Mouse (Mus musculus) cortical plate, adult 2 months (tissue): ENCODE data around the gene Pik3r1. TPM values are rescaled to one million over a fixed set of nuclear protein-coding genes. Genes with fewer than 3 reads are reported as not detected.

ENCODE experiments used
- H3K27ac ChIP-seq: fragments of 200-500 bp; 2 replicates; pipeline ENCODE4 v1.5.1; 2012; ENCODE audit warnings: low read length, control low read depth, inconsistent platforms; ENCODE audit not compliant: insufficient read depth
- H3K4me1 ChIP-seq: fragments of 200-500 bp; 2 replicates; pipeline ENCODE4 v1.6.1; 2011; ENCODE audit warnings: low read length; ENCODE audit not compliant: control insufficient read depth, insufficient read depth
- H3K4me3 ChIP-seq: fragments of 200-500 bp; 2 replicates; pipeline ENCODE4 v1.5.1; 2011; ENCODE audit warnings: mild to moderate bottlenecking, low read length, control low read depth; ENCODE audit not compliant: insufficient read depth
- CTCF ChIP-seq: fragments of 200-500 bp; IDR thresholded peaks from 2 replicates; pipeline ENCODE4 v1.5.1; 2011; ENCODE audit warnings: mild to moderate bottlenecking, control low read depth, low read length; ENCODE audit not compliant: insufficient read depth; ENCODE audit errors: extremely low read depth
- POLR2A ChIP-seq: fragments of 200-500 bp; IDR thresholded peaks from 2 replicates; pipeline ENCODE4 v1.6.1; 2011; ENCODE audit warnings: mild to moderate bottlenecking, low read length, control low read depth; ENCODE audit not compliant: insufficient read depth; ENCODE audit errors: extremely low read depth
- polyA plus RNA-seq: library from polyadenylated mRNA; depleted of rRNA; stranded (reverse); fragments of >200 nt; gene quantifications from 2 replicates; pipeline ENCODE4 v1.2.3, GENCODE M21; 2012

Gene Pik3r1
- polyA plus RNA-seq, 1 experiment: 53.4 TPM

- H3K4me1 ChIP-seq: peaks cover 20% of the 10 kb centered on the region
- H3K4me3 ChIP-seq: no peak overlapping the region
- no peak for TF ChIP-seq CTCF
- H3K27ac ChIP-seq: no peak overlapping the region
Measured at GRCm38 (mm10) chr13:101760001-101760687, 7.9 kb downstream of the Pik3r1 start.

GRCm38 (mm10) chr13:101759281-101759871 is 8.6 kb downstream of the Pik3r1 start:
- peaks cover 16% of the 10 kb centered on the region; the same call in 1 of the 2 replicates for H3K4me1 ChIP-seq
- no peak overlapping the region for H3K27ac ChIP-seq
- TF ChIP-seq CTCF: no peak
- TF ChIP-seq POLR2A: no peak
- H3K4me3 ChIP-seq: no peak overlapping the region

- TF ChIP-seq CTCF (no peak), POLR2A (no peak)
- H3K27ac ChIP-seq: no peak overlapping the region
- H3K4me1 ChIP-seq: peaks cover 20% of the 10 kb centered on the region
- H3K4me3 ChIP-seq: no peak overlapping the region
Measured at GRCm38 (mm10) chr13:101757801-101758422, 10.1 kb downstream of the Pik3r1 start.

GRCm38 (mm10) chr13:101755228-101755627 is 12.8 kb downstream of the Pik3r1 start:
- Histone ChIP-seq H3K4me1 (peaks cover 16% of the 10 kb centered on the region), H3K4me3 (no peak overlapping the region), H3K27ac (no peak overlapping the region)
- no peak for TF ChIP-seq POLR2A
- TF ChIP-seq CTCF: no peak

GRCm38 (mm10) chr13:101753639-101754038 is 14.4 kb downstream of the Pik3r1 start:
- peaks cover 16% of the 10 kb centered on the region for H3K4me1 ChIP-seq
- no peak overlapping the region for H3K27ac ChIP-seq
- H3K4me3 ChIP-seq: no peak overlapping the region
- TF ChIP-seq POLR2A (no peak), CTCF (no peak)

GRCm38 (mm10) chr13:101751816-101752215 is 16.2 kb downstream of the Pik3r1 start:
- TF ChIP-seq CTCF (no peak), POLR2A (no peak)
- Histone ChIP-seq H3K4me3 (no peak overlapping the region), H3K27ac (no peak overlapping the region), H3K4me1 (peaks cover 15% of the 10 kb centered on the region)

- H3K4me3 ChIP-seq: no peak overlapping the region
- H3K4me1 ChIP-seq: 0 out of 2 replicates have a peak, but pooled peaks cover 1% of the 10 kb centered on the region
- H3K27ac ChIP-seq: no peak overlapping the region
- TF ChIP-seq CTCF (no peak), POLR2A (no peak)
Measured at GRCm38 (mm10) chr13:101746012-101746595, 21.9 kb downstream of the Pik3r1 start.

- H3K4me3 ChIP-seq: no peak overlapping the region
- H3K4me1 ChIP-seq: peaks cover 3% of the 10 kb centered on the region; the same call in 1 of the 2 replicates
- TF ChIP-seq CTCF (no peak), POLR2A (no peak)
- H3K27ac ChIP-seq: no peak overlapping the region; the same call in 1 of the 2 replicates
Measured at GRCm38 (mm10) chr13:101744943-101745342, 23.1 kb downstream of the Pik3r1 start.

GRCm38 (mm10) chr13:101744053-101744452 is 24.0 kb downstream of the Pik3r1 start:
- H3K4me3 ChIP-seq: no peak overlapping the region
- peaks cover 2% of the 10 kb centered on the region; the same call in 1 of the 2 replicates for H3K4me1 ChIP-seq
- TF ChIP-seq POLR2A (no peak), CTCF (no peak)
- H3K27ac ChIP-seq: no peak overlapping the region
